Mouse (Mus musculus) stomach, postnatal 0 days (tissue): ENCODE measurements at regions not wholly inside any gene's neighbourhood (a gene's known extent, or its start where the extent isn't known, plus 50 kb on each side); places are given as distances from the start of the nearest gene placed in this dataset.

Source experiments
- ATAC-seq: fragments of 200-750 bp; cut with Nextera tagmentation; 2 replicates; pipeline ENCODE4 v1.8.0; 2017; ENCODE audit not compliant: low FRiP score, low TSS enrichment
- DNase-seq: peaks from one replicate; pipeline ENCODE4 v3.0.0-alpha.2; 2016; ENCODE audit warnings: low spot score
- H3K27ac ChIP-seq: fragments of 300-500 bp; sonication (generic); replicated peaks from 2 replicates; pipeline ENCODE4 v1.5.1; 2014; ENCODE audit warnings: mild to moderate bottlenecking, control low read depth
- H3K27me3 ChIP-seq: fragments of 300-500 bp; sonication (generic); 2 replicates; pipeline ENCODE4 v1.6.1; 2014; ENCODE audit warnings: low read length; ENCODE audit not compliant: control insufficient read depth, insufficient read depth
- H3K36me3 ChIP-seq: fragments of 300-500 bp; sonication (generic); 2 replicates; pipeline ENCODE4 v1.6.1; 2014; ENCODE audit warnings: low read length, mixed read lengths; ENCODE audit not compliant: control insufficient read depth, insufficient read depth
- H3K4me1 ChIP-seq: fragments of 300-500 bp; sonication (generic); replicated peaks from 2 replicates; pipeline ENCODE4 v1.6.1; 2014; ENCODE audit warnings: antibody characterized with exemption; ENCODE audit not compliant: control insufficient read depth, insufficient read depth
- H3K4me2 ChIP-seq: fragments of 300-500 bp; sonication (generic); replicated peaks from 2 replicates; pipeline ENCODE4 v1.6.1; 2014; ENCODE audit warnings: low read depth, mild to moderate bottlenecking, control low read depth, moderate library complexity
- H3K4me3 ChIP-seq: fragments of 300-500 bp; sonication (generic); 2 replicates; pipeline ENCODE4 v1.5.1; 2014; ENCODE audit warnings: low read depth, low read length, control low read depth
- H3K9ac ChIP-seq: fragments of 300-500 bp; sonication (generic); 2 replicates; pipeline ENCODE4 v1.6.1; 2014; ENCODE audit warnings: mild to moderate bottlenecking, low read length, control low read depth, mixed read lengths
- H3K9me3 ChIP-seq: fragments of 300-500 bp; sonication (generic); 2 replicates; pipeline ENCODE4 v1.6.1; 2016; ENCODE audit warnings: low read length; ENCODE audit not compliant: control insufficient read depth
- CTCF ChIP-seq: IDR thresholded peaks from 2 replicates; pipeline ENCODE4 v1.5.1; 2016; ENCODE audit warnings: antibody characterized with exemption, low read depth, mild to moderate bottlenecking, moderate library complexity
- EP300 ChIP-seq: optimal IDR thresholded peaks from 2 replicates; pipeline ENCODE3; 2016; ENCODE audit warnings: antibody characterized with exemption
- WGBS: fragments of 180-500 bp; shearing (Covaris S2); extraction: QIAGEN DNeasy Blood & Tissue Kit; methylation state at CpG from one replicate; pipeline ENCODE4 v1.1.7; 2014; 5-methylcytosine and 5-hydroxymethylcytosine counted together

GRCm38 (mm10) chr1:6059090-6059489, 1251.4 kb downstream of the Gm37988 start:
- Histone ChIP-seq H3K4me1 (no peaks in the 10 kb centered on the region), H3K4me3 (no peak overlapping the region), H3K4me2 (no peak overlapping the region), H3K9ac (no peak overlapping the region), H3K27me3 (no peaks in the 10 kb centered on the region), H3K27ac (no peak overlapping the region), H3K9me3 (no peaks in the 10 kb centered on the region), H3K36me3 (no peaks in the 10 kb centered on the region)
- TF ChIP-seq EP300 (no peak), CTCF (no peak)
- ATAC-seq (no peak), DNase-seq (no peak)
- 86% methylated on average over 1 of the region's 1 CpGs for WGBS

GRCm38 (mm10) chr1:6076543-6076942, 1268.9 kb downstream of the Gm37988 start:
- Histone ChIP-seq H3K4me1 (no peaks in the 10 kb centered on the region), H3K27ac (no peak overlapping the region), H3K36me3 (no peaks in the 10 kb centered on the region), H3K9ac (no peak overlapping the region), H3K27me3 (no peaks in the 10 kb centered on the region), H3K9me3 (no peaks in the 10 kb centered on the region), H3K4me3 (no peak overlapping the region), H3K4me2 (no peak overlapping the region)
- no peak for TF ChIP-seq EP300
- TF ChIP-seq CTCF: no peak
- WGBS: 26% methylated on average over 4 of the region's 4 CpGs
- DNase-seq: no peak
- no peak for ATAC-seq

GRCm38 (mm10) chr1:6081876-6082275, 1274.2 kb downstream of the Gm37988 start:
- WGBS: 73% methylated on average over 2 of the region's 2 CpGs
- Histone ChIP-seq H3K4me1 (no peaks in the 10 kb centered on the region), H3K9me3 (no peaks in the 10 kb centered on the region), H3K4me2 (no peak overlapping the region), H3K9ac (no peak overlapping the region), H3K27me3 (no peaks in the 10 kb centered on the region), H3K4me3 (no peak overlapping the region), H3K36me3 (no peaks in the 10 kb centered on the region), H3K27ac (no peak overlapping the region)
- no peak for TF ChIP-seq CTCF
- DNase-seq: no peak
- ATAC-seq: no peak

- no peak overlapping the region for H3K4me2 ChIP-seq
- ATAC-seq (no peak), DNase-seq (no peak)
- H3K36me3 ChIP-seq: no peaks in the 10 kb centered on the region
- H3K9ac ChIP-seq: no peak overlapping the region
- no peaks in the 10 kb centered on the region for H3K9me3 ChIP-seq
- no peak overlapping the region for H3K4me3 ChIP-seq
- WGBS: 44% methylated on average over 3 of the region's 3 CpGs
- H3K27me3 ChIP-seq: no peaks in the 10 kb centered on the region
- H3K4me1 ChIP-seq: no peaks in the 10 kb centered on the region
- H3K27ac ChIP-seq: no peak overlapping the region
- TF ChIP-seq CTCF (no peak), EP300 (no peak)
Observed at GRCm38 (mm10) chr1:6094162-6094934, 1286.7 kb downstream of the Gm37988 start.

- TF ChIP-seq CTCF (no peak), EP300 (no peak)
- no peak for ATAC-seq
- Histone ChIP-seq H3K27ac (no peak overlapping the region), H3K27me3 (no peaks in the 10 kb centered on the region), H3K9ac (no peak overlapping the region), H3K4me1 (no peaks in the 10 kb centered on the region), H3K4me3 (no peak overlapping the region), H3K4me2 (no peak overlapping the region), H3K36me3 (no peaks in the 10 kb centered on the region), H3K9me3 (no peaks in the 10 kb centered on the region)
- DNase-seq: no peak
- 91% methylated on average over 1 of the region's 1 CpGs for WGBS
Observed at GRCm38 (mm10) chr1:6117557-6117956, 1309.9 kb downstream of the Gm37988 start.

GRCm38 (mm10) chr1:6135066-6135465, 1327.4 kb downstream of the Gm37988 start:
- Histone ChIP-seq H3K9ac (no peak overlapping the region), H3K27me3 (no peaks in the 10 kb centered on the region), H3K27ac (no peak overlapping the region), H3K36me3 (no peaks in the 10 kb centered on the region), H3K4me1 (no peaks in the 10 kb centered on the region), H3K4me3 (no peak overlapping the region), H3K9me3 (no peaks in the 10 kb centered on the region), H3K4me2 (no peak overlapping the region)
- peak; percentile 68 for TF ChIP-seq CTCF
- TF ChIP-seq EP300: no peak
- no peak for DNase-seq
- no peak for ATAC-seq
- 17% methylated on average over 3 of the region's 3 CpGs for WGBS
